In genomic region chr5:43848275-43848674, GRCm38 (mm10) we compare ENCODE assay signal across 23 mouse cellular contexts. TPM values are rescaled to one million over a fixed set of nuclear protein-coding genes. Genes with fewer than 3 reads are reported as not detected.
"Had no signal": no experiment of that assay in that cellular context is flagged by ENCODE, and none has a peak within 500 bp of the region (broad histone marks: within the 10 kb centered on the region; RNA-seq: fewer than 3 reads in every experiment).

No protein-coding gene starts in this region.

- DNase-seq: kidney, adult 18-20 months; kidney, adult 9 months; kidney, postnatal 25 days; layer of hippocampus, adult 9-11 months; liver, embryonic 13.5 days; lung, adult 2 months; lung, postnatal 14 days; lung, postnatal 4 days; right cerebral cortex, postnatal 14 days; right cerebral cortex, postnatal 4 days; thymus, postnatal 25 days had no signal

- ATAC-seq: inflammation-experienced regulatory T-cells, adult 6 months; intestine, embryonic 16.5 days; midbrain, embryonic 16.5 days had no signal

- H3K36me3 ChIP-seq: liver, embryonic 13.5 days; midbrain, embryonic 12.5 days had no signal

- H3K27me3 ChIP-seq: liver, embryonic 13.5 days; midbrain, embryonic 12.5 days had no signal

- H3K9ac ChIP-seq: liver, embryonic 13.5 days; midbrain, embryonic 12.5 days had no signal

- H3K4me1 ChIP-seq: liver, embryonic 13.5 days had no signal

- H3K4me3 ChIP-seq: layer of hippocampus, adult 2 months; liver, embryonic 13.5 days; midbrain, embryonic 12.5 days had no signal

- H3K27ac ChIP-seq: layer of hippocampus, adult 2 months; liver, embryonic 13.5 days; midbrain, embryonic 12.5 days; stomach, postnatal 0 days had no signal

RNA-seq across cellular contexts. Expression of gene Bst1, which starts 29.6 kb away (rescaled TPM):
- total RNA-seq: layer of hippocampus, adult 2 months; layer of hippocampus, postnatal 25 days; left cerebral cortex, adult 18-20 months; left cerebral cortex, postnatal 36 days had no signal
- polyA plus RNA-seq: limb, embryonic 11.5 days; neural tube, embryonic 11.5 days; neural tube, embryonic 14.5 days had no signal
